Mouse (Mus musculus) effector memory CD4-positive, alpha-beta T cell, adult 5 months (primary cell): ENCODE results near the gene Nek1. TPM values are rescaled to one million over a fixed set of nuclear protein-coding genes. Genes with fewer than 3 reads are reported as not detected.

Source experiments
- polyA plus RNA-seq: library from polyadenylated mRNA; unstranded; fragments of 100-300 nt; shearing (Covaris generic); gene quantifications from one replicate; pipeline ENCODE4 v1.2.1, GENCODE M21; 2017

The Nek1 gene
- 11.4 TPM for polyA plus RNA-seq

GRCm38 (mm10) chr8:60992910-60993638, at the start of gene Nek1:
TSS of gene Nek1 (plus strand) at chr8:60993195.

GRCm38 (mm10) chr8:60982701-60983687, 10.0 kb upstream of the Nek1 start, which contains the start of gene Clcn3:
TSS of gene Clcn3 (minus strand) at chr8:60983300.

Other genes starting within 250 kb of the Nek1 start
- 55.4 TPM for gene Hpf1, start 102.8 kb upstream of the Nek1 start, polyA plus RNA-seq
- 41.0 TPM for gene Clcn3, start 9.9 kb upstream of the Nek1 start, polyA plus RNA-seq
- gene Sh3rf1, start 230.7 kb downstream of the Nek1 start, polyA plus RNA-seq: 3.6 TPM